Mouse (Mus musculus) midbrain, embryonic 13.5 days (tissue): Measurements from ENCODE around the gene Gapvd1. TPM values are rescaled to one million over a fixed set of nuclear protein-coding genes. Genes with fewer than 3 reads are reported as not detected.

Source experiments
- ATAC-seq: fragments of 200-750 bp; cut with Nextera tagmentation; 2 replicates; pipeline ENCODE4 v1.8.0; 2017; ENCODE audit warnings: mild to moderate bottlenecking, moderate TSS enrichment, moderate library complexity
- H3K27ac ChIP-seq: fragments of 300-500 bp; sonication (generic); 2 replicates; pipeline ENCODE4 v1.5.1; 2015; ENCODE audit warnings: inconsistent platforms, mild to moderate bottlenecking, moderate library complexity
- H3K27me3 ChIP-seq: fragments of 300-500 bp; sonication (generic); 2 replicates; pipeline ENCODE4 v1.6.1; 2015; ENCODE audit warnings: mild to moderate bottlenecking, inconsistent platforms
- H3K36me3 ChIP-seq: fragments of 300-500 bp; sonication (generic); 2 replicates; pipeline ENCODE4 v1.6.1; 2015; ENCODE audit warnings: mild to moderate bottlenecking, inconsistent platforms
- H3K4me1 ChIP-seq: fragments of 300-500 bp; sonication (generic); replicated peaks from 2 replicates; pipeline ENCODE4 v1.6.1; 2015; ENCODE audit warnings: inconsistent platforms
- H3K4me2 ChIP-seq: fragments of 300-500 bp; sonication (generic); replicated peaks from 2 replicates; pipeline ENCODE4 v1.6.1; 2015; ENCODE audit warnings: moderate library complexity, mild to moderate bottlenecking, inconsistent platforms
- H3K4me3 ChIP-seq: fragments of 300-500 bp; sonication (generic); replicated peaks from 2 replicates; pipeline ENCODE4 v1.5.1; 2015; ENCODE audit warnings: mild to moderate bottlenecking, inconsistent platforms
- H3K9ac ChIP-seq: fragments of 300-500 bp; sonication (generic); replicated peaks from 2 replicates; pipeline ENCODE4 v1.6.1; 2015; ENCODE audit warnings: mild to moderate bottlenecking, inconsistent platforms
- H3K9me3 ChIP-seq: fragments of 300-500 bp; sonication (generic); 2 replicates; pipeline ENCODE4 v1.6.1; 2016; ENCODE audit warnings: mild to moderate bottlenecking, inconsistent platforms
- WGBS: fragments of 180-500 bp; shearing (Covaris S2); methylation state at CpG from one replicate; pipeline ENCODE4 v1.1.7; 2015; 5-methylcytosine and 5-hydroxymethylcytosine counted together
- polyA plus RNA-seq: library from polyadenylated mRNA; unstranded; fragments of >200 nt; fragmentation: Nextera tagmentation; extraction: Ambion mirVana; gene quantifications from 2 replicates; pipeline ENCODE4 v1.2.1, GENCODE M21; 2015

The Gapvd1 gene
- polyA plus RNA-seq, 1 experiment from 2014 or later: 126 TPM

DNA sequence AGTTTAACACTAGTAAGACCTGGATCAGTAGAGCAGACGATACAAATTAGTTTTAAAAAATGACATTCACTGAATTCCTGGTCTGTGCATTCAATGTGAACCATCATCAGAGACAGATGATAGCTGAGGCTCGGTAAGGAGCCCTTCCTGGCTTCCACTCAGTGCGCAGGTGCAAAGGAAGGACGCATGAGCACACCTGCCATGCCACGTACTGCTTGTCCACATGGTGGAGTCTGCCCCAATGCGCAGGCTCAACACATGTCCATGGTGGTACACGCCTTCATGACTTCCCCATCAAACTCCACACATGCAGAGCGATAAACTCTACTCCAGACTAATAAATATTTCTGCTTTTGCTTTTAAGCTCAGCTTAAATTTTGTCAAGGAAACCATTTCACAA is 78.0 kb downstream of the Gapvd1 start:
- no peak overlapping the region for H3K9ac ChIP-seq
- H3K9me3 ChIP-seq: no peaks in the 10 kb centered on the region
- 97% methylated on average over 8 of the region's 8 CpGs for WGBS
- no peak overlapping the region for H3K4me2 ChIP-seq
- H3K4me3 ChIP-seq: no peak overlapping the region
- ATAC-seq: no peak
- peaks cover 59% of the 10 kb centered on the region for H3K36me3 ChIP-seq
- H3K27me3 ChIP-seq: no peaks in the 10 kb centered on the region
- H3K27ac ChIP-seq: no peak overlapping the region
- H3K4me1 ChIP-seq: no peaks in the 10 kb centered on the region

GRCm38 (mm10) chr2:34673846-34674245 is 81.2 kb downstream of the Gapvd1 start:
- no peak overlapping the region for H3K27ac ChIP-seq
- H3K9me3 ChIP-seq: no peaks in the 10 kb centered on the region
- 90% methylated on average over 11 of the region's 11 CpGs for WGBS
- H3K27me3 ChIP-seq: no peaks in the 10 kb centered on the region; the same call in 1 of the 2 replicates
- H3K4me2 ChIP-seq: no peak overlapping the region
- H3K4me1 ChIP-seq: peaks cover 6% of the 10 kb centered on the region
- ATAC-seq: no peak
- H3K4me3 ChIP-seq: no peak overlapping the region
- H3K36me3 ChIP-seq: peaks cover 46% of the 10 kb centered on the region
- no peak overlapping the region for H3K9ac ChIP-seq

GRCm38 (mm10) chr2:34671385-34672026 is 83.5 kb downstream of the Gapvd1 start:
- ATAC-seq: peak; percentile 65
- H3K27me3 ChIP-seq: no peaks in the 10 kb centered on the region; the same call in 1 of the 2 replicates
- peak overlapping the region; percentile 51 for H3K27ac ChIP-seq

DNA sequence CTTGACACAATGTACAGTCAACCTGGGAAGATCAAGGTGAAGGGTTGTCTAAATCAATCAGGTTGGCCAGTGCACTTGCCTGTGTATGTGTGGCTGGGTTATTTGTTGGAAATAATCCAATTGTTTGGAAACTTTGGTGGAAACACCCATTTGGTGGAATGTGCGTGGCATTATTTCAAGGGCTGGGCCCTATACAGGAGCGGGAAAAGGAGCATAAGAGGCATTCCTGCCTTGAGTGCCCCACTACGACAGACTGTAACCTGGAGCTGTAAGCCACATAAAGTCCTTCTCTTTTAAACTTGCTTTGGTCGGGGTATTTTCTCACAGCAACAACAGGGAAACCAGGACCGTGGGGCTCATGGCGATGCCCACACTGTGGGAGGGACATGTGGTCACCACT is 84.6 kb downstream of the Gapvd1 start:
- H3K27me3 ChIP-seq: no peaks in the 10 kb centered on the region; the same call in 1 of the 2 replicates
- H3K9me3 ChIP-seq: no peaks in the 10 kb centered on the region
- 91% methylated on average over 6 of the region's 6 CpGs for WGBS
- no peak overlapping the region for H3K4me2 ChIP-seq
- peaks cover 13% of the 10 kb centered on the region for H3K36me3 ChIP-seq
- no peak overlapping the region for H3K9ac ChIP-seq
- no peak for ATAC-seq
- H3K27ac ChIP-seq: no peak overlapping the region
- peaks cover 25% of the 10 kb centered on the region for H3K4me1 ChIP-seq
- H3K4me3 ChIP-seq: no peak overlapping the region

More at GRCm38 (mm10) chr2:34671385-34672026, 83.5 kb downstream of the Gapvd1 start:
- Histone ChIP-seq H3K9me3 (no peaks in the 10 kb centered on the region), H3K4me1 (peaks cover 22% of the 10 kb centered on the region), H3K9ac (peak overlapping the region; percentile 72), H3K4me3 (peak overlapping the region; percentile 40), H3K36me3 (peaks cover 23% of the 10 kb centered on the region), H3K4me2 (peak overlapping the region; percentile 61)
- 33% methylated on average over 31 of the region's 31 CpGs for WGBS

GRCm38 (mm10) chr2:34669203-34669746 is 85.8 kb downstream of the Gapvd1 start:
- H3K27ac ChIP-seq: no peak overlapping the region
- no peak overlapping the region for H3K4me2 ChIP-seq
- peaks cover 31% of the 10 kb centered on the region for H3K4me1 ChIP-seq
- no peaks in the 10 kb centered on the region for H3K9me3 ChIP-seq
- WGBS: 70% methylated on average over 8 of the region's 8 CpGs
- no peak overlapping the region for H3K9ac ChIP-seq
- H3K4me3 ChIP-seq: no peak overlapping the region
- no peak for ATAC-seq
- H3K27me3 ChIP-seq: no peaks in the 10 kb centered on the region; the same call in 1 of the 2 replicates
- 0 out of 2 replicates have a peak, but pooled peaks cover 4% of the 10 kb centered on the region for H3K36me3 ChIP-seq

GRCm38 (mm10) chr2:34668440-34669191 is 86.4 kb downstream of the Gapvd1 start:
- no peaks in the 10 kb centered on the region for H3K36me3 ChIP-seq
- H3K9me3 ChIP-seq: no peaks in the 10 kb centered on the region
- H3K27ac ChIP-seq: no peak overlapping the region
- ATAC-seq: no peak
- WGBS: 49% methylated on average over 17 of the region's 17 CpGs
- no peak overlapping the region for H3K4me3 ChIP-seq
- H3K9ac ChIP-seq: no peak overlapping the region
- peaks cover 31% of the 10 kb centered on the region for H3K4me1 ChIP-seq
- H3K27me3 ChIP-seq: no peaks in the 10 kb centered on the region; the same call in 1 of the 2 replicates
- H3K4me2 ChIP-seq: no peak overlapping the region

DNA sequence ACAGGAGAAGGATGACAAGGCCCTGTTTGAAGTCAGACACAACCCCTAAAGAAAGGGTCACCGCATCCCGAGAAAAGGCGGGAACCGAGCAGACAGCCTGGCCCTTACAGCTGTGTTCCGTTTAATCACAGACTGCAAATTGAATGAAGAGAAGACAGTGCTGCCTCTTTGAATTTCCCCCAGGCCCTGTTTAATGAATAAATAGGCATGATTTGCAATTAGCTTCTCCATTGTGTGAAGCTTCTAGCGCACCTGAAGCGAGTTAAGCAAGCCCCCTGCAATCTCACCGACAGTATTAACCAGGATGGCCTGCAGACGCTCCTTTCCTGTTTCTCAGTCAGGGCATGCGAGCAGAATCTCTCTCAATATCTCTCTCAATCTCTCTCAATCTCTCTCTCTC is 87.2 kb downstream of the Gapvd1 start:
- Histone ChIP-seq H3K9ac (no peak overlapping the region; the same call in 1 of the 2 replicates), H3K9me3 (no peaks in the 10 kb centered on the region), H3K36me3 (no peaks in the 10 kb centered on the region), H3K4me3 (no peak overlapping the region), H3K27ac (no peak overlapping the region), H3K4me2 (no peak overlapping the region), H3K4me1 (peaks cover 31% of the 10 kb centered on the region), H3K27me3 (no peaks in the 10 kb centered on the region; the same call in 1 of the 2 replicates)
- no peak for ATAC-seq
- WGBS: 20% methylated on average over 10 of the region's 10 CpGs

- WGBS: 55% methylated on average over 11 of the region's 11 CpGs
- Histone ChIP-seq H3K27ac (no peak overlapping the region), H3K4me2 (no peak overlapping the region), H3K9ac (no peak overlapping the region), H3K4me1 (peaks cover 10% of the 10 kb centered on the region), H3K9me3 (0 out of 2 replicates have a peak, but pooled peaks cover 3% of the 10 kb centered on the region), H3K36me3 (no peaks in the 10 kb centered on the region), H3K4me3 (no peak overlapping the region), H3K27me3 (peaks cover 8% of the 10 kb centered on the region)
- no peak for ATAC-seq
These were observed 107.6 kb downstream of the Gapvd1 start for GRCm38 (mm10) chr2:34647410-34647809.

DNA sequence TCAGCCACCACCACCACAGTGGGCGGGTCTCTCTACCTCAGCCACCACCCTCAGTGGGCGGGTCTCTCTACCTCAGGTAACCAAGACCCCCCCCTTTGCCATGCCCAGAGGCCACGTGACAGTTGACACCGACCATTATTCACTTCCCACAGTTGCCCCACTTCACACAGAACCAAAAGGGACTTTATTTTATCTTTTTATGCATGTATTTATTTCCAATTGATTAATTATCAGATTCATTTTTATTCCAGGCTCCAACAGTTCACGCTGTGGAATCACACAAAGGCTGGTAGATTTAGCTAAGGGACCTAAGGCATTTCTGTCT is 108.5 kb downstream of the Gapvd1 start:
- H3K9ac ChIP-seq: no peak overlapping the region
- no peaks in the 10 kb centered on the region for H3K36me3 ChIP-seq
- peak overlapping the region; percentile 54 for H3K4me2 ChIP-seq
- peak overlapping the region; percentile 28 for H3K4me3 ChIP-seq
- peaks cover 10% of the 10 kb centered on the region for H3K4me1 ChIP-seq
- H3K27ac ChIP-seq: no peak overlapping the region
- H3K9me3 ChIP-seq: 0 out of 2 replicates have a peak, but pooled peaks cover 2% of the 10 kb centered on the region
- H3K27me3 ChIP-seq: peaks cover 8% of the 10 kb centered on the region
- 9% methylated on average over 5 of the region's 5 CpGs for WGBS
- ATAC-seq: no peak

DNA sequence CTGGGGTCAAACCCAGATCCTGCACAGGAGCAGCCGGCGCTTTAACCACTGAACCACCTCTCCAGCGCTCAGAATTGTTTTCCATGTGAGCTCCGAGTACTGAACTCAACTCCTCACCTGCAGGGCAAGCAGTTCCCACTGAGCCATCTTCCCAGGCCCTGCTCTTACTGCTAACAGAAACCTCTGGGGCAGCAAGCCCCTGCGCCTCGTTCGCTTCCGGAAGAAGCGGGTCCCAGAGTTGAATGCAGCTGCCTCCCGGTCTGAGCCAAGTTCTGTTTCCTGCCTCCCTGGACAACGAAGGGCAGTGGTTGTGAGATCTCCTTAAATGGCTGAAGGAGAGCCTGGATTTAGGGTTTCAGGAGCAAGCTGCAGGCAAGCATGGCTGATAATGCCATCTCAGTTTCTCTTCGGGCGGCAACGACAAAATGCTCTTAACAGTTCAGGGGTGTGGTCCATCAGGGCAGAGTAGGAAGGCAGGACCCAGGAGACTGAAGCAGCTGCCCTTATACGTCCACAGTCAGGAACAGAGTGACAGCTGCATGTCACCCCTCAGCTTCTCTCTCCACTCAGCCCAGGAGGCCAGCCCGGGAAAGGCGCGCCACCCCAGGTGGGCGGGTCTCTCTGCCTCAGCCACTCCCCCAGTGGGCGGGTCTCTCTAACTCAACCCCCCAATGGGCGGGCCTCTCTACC is 109.0 kb downstream of the Gapvd1 start:
- Histone ChIP-seq H3K9ac (peak overlapping the region; percentile 32; the same call in 1 of the 2 replicates), H3K4me3 (peak overlapping the region; percentile 28), H3K36me3 (no peaks in the 10 kb centered on the region), H3K4me1 (peaks cover 10% of the 10 kb centered on the region), H3K27ac (no peak overlapping the region), H3K4me2 (peak overlapping the region; percentile 54), H3K27me3 (peaks cover 8% of the 10 kb centered on the region), H3K9me3 (no peaks in the 10 kb centered on the region)
- peak; percentile 74 for ATAC-seq
- WGBS: 14% methylated on average over 20 of the region's 21 CpGs

DNA sequence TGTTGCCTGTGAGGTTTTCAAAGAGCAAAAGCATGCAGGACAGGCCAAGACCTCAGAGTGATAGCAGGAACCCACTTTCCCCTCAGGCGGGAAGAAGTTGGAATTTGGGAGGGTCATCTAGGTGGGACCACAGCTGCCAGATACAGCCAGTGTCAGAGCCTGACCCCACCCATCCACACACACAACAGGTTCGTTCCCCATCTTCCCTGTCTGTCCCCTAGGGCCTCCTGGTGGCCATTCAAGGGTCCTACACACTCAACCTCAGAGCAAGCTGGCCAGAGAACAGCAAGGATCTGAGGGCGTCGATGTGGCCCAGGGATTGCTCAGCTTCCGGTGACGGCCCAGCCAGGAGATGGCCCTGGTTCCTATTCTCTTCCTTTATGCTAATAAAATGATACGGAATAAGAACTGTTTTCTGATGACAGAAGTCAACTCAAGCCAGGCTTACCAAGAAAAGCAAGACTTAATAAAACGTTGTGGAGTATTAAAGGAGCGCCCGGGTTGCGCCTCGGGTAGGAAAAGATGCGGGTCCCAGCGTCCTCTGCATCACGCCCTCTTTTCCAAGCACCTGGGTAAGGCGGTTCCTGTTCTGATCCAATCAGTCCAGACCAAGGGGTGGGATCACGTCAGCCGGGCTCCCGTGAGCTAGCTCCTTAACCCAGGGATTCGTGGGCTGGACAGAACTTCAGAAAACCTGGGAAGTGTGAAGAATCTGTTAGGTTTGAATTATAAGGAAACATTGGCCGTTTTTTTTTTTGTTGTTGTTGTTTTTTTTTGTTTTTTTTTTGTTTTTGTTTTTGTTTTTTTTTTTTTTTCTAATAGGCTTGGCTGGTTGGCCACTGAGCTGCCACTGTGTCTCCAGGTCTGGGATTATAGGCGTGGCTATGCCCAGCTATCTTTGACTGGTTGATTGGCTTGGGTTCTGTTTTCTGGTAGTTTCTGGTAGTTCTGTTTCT is 110.2 kb downstream of the Gapvd1 start:
- peaks cover 10% of the 10 kb centered on the region for H3K4me1 ChIP-seq
- peaks cover 8% of the 10 kb centered on the region for H3K27me3 ChIP-seq
- H3K4me2 ChIP-seq: no peak overlapping the region
- H3K27ac ChIP-seq: no peak overlapping the region
- H3K36me3 ChIP-seq: no peaks in the 10 kb centered on the region
- H3K9me3 ChIP-seq: no peaks in the 10 kb centered on the region
- 28% methylated on average over 22 of the region's 22 CpGs for WGBS
- no peak for ATAC-seq
- H3K9ac ChIP-seq: no peak overlapping the region
- no peak overlapping the region for H3K4me3 ChIP-seq
